Mouse (Mus musculus) 416B (cell line): ENCODE data around the gene Slc13a3.

ENCODE experiments used
- DNase-seq: peaks from one replicate; pipeline ENCODE4 v3.0.0; 2011; ENCODE audit warnings: low read depth

Slc13a3 gene

DNA sequence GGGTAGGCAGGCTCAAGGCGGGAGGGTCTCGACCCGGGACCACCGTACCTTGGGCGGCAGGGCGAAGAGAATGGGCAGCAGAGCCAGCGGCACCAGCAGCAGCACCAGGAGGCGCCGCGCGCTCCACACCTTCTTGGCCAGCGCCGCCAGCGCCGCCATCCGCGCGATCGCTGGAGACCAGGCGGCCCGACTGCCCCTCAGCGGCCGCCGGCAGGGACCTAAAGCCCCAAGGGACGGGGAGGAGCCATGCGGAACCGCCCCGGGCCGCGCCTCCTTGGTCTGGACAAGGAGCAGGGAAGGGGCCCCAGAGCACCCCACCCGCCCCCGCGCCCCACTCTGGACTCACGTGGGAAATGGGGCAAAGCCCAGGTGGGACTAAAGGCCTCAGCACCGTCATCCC, at the start of gene Slc13a3:
Gene Slc13a3 (minus strand): TSS at position 228 of the 400 bp plus-strand sequence.
- no peak for DNase-seq

DNA sequence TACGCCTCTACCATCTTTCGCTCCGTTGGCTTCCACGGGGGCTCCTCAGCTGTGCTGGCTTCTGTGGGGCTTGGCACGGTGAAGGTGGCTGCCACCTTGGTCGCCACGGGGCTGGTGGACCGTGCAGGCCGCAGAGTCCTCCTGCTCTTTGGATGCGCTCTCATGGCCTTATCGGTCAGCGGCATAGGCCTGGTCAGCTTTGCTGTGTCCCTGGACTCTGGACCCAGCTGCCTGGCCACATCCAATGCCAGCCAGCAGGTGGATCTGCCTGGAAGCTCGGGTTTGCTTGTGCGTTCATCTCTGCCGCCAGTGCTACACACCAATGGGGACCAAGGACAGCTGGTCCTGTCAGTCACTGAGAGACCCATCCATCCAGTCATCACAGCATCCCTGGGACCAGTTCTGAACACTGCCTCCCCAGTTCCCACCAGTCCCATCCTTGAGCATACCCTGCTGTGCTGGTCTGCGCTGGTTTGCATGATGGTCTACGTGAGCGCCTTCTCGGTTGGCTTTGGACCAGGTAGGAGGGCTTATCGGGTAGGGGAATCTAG, 42.2 kb upstream of the Slc13a3 start:
- DNase-seq = no peak

DNA sequence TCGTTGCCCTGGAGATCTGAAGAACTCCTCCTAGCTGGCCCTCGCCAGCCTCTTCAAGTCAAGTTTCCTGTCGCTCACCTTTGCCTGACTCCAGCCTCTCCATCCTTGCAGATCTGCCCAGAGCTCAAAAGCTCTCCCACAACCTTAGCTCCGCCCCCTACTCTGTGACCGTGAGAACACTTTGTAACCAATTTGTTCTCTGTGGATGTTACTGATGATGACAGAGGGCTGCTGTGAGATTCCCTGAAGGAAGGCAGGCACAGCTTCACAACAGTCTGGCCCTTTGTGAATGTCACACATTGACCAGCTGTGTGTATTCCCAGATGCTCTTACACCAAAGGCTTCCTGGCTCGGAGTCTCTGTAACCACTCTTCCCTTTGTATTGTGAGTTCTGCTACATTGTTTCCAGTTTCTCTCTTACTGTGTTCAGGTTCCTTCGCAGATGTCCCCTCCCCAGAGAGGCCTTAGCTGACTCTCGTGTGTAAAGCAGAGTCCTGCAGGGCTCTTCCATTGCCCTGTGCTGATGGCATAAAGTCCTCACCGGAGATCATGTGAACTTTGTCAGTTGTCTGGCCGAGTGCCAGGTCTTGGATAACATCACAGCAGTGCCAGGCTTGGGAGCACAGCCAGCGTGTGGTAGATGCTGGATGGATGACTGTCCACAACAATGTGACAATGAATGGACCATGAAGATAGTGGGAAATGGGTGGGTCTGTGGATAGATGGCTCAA, 40.0 kb upstream of the Slc13a3 start:
- DNase-seq = no peak

DNA sequence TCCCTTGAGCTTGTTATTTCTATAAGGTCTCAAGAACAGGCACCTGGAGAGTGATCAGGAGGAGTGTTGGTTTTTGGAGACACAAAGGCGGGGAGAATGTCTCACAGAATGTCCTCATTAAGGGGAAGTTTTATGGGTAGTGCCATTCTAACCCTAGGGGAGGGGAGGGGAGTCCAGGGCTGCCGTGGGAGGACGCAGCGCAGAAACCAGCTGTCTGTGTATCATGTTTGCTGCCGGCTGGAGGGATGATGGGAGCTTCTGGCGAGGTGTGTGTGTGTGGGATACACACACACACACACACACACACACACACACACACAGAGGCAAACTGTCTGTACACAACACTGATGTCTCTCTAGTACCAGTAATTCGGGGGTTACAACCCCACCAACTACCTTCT, 39.4 kb upstream of the Slc13a3 start:
- no peak for DNase-seq

DNA sequence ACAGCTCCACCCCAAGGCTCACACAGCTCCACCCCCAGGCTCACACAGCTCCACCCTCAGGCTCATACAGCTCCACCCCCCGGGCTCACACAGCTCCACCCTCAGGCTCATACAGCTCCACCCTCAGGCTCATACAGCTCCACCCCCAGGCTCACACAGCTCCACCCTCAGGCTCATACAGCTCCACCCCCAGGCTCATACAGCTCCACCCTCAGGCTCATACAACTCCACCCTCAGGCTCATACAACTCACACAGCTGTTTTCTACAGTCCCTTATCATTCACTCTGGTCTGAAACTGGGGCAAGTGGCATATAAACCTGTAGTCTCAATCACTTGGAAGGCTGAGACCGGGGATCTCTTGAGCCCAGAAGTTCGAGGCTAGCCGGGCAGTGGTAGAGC, 38.5 kb upstream of the Slc13a3 start:
- peak; percentile 39 for DNase-seq

DNA sequence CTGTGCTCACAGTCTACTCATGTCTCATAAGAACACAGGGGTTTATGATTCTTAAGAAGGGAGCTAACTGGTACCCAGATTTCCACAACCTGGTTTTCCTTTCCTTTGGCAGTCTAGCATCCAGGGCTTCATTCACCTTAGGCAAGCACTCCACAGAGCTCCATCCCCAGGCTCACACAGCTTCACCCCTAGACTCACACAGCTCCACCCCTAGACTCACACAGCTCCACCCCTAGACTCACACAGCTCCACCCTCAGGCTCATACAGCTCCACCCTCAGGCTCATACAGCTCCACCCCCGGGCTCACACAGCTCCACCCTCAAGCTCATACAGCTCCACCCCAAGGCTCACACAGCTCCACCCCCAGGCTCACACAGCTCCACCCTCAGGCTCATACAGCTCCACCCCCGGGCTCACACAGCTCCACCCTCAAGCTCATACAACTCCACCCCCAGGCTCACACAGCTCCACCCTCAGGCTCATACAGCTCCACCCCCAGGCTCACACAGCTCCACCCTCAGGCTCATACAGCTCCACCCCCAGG, 38.0 kb upstream of the Slc13a3 start:
- peak; percentile 13 for DNase-seq

DNA sequence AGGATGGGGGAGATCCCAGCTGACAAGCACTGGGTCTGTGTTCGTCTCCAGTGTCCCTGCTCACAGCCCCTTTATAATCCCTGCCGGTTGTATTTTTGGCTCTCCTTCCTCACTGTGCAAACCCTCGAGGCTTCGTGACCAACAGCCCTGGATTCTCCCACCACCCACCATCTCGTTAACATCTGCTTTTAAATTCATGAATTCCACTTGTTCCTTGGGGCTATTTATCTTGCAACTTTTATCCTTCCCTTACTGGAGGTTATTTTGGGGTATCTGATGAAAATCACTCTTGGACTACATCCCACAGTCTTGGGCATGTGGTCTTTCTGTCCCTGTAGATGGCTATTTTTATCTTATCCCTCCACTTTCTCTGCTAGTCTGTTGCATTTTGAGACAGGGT, 37.4 kb upstream of the Slc13a3 start:
- no peak for DNase-seq

DNA sequence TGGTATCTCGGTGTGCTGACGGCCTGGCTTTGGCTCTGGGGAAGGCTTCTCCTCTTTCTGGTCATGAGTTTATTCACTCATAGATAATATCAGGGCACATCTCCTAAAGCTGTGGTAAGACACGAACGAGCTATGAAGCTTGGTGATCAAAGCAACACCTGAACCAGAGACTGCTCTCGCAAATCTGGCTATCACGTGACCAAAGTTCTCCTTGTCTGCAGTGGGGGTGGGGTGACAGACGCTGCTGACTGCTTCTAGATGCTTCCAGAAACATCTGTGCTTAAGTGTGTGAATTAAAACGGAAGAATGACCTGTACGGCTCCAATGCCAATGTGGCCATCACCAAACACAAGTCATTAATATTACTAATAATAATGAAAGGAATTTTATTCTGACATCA, 36.7 kb upstream of the Slc13a3 start:
- DNase-seq = no peak

DNA sequence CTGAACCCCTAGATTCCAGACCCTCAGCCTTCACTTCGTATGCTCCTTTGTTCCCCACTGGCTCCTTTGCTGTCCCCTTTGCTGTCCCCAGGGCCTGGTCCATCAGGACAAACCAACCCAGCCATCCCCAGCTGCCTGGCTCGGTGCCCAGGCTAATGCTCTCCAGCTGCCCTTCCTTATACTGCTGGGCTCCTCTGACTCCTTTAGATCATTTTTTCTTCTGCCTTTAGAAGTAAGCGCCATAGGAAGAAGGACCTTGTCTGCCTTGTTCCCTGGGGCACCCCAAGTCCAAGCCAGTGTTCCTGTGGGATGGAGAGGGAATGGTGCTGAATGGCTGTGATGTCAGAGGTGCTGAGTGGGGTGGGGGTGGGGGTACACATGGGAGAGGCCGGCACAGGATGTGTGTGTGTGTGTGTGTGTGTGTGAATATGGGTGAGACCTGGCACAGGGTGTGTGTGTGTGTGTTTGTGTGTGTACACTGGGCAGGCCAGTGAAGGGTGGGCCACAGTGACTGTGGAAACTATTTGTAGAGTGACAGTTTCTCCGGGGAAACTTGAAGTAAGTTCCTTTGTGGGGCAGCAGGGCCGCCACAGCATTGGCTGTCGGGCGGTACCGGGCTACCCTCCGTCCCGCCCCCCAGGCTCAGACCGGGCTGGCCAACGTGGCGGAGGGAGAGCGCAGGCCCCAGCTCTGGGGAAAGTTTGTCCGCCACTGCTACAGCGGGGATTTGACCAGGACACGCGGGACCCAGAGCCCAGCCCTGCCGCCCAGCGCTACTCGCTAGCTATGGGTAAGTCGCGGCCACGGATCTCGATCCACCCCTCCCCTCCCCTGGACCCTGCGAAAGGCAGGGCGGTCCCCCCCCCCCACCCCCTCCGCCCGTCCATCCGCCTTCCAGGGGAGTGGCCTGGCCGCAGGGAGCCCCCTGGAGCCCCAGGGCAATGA, 30.5 kb upstream of the Slc13a3 start, which contains the start of gene Slc2a10:
Gene Slc2a10 (plus strand): TSS at position 529 of the 945 bp plus-strand sequence.
- no peak for DNase-seq

DNA sequence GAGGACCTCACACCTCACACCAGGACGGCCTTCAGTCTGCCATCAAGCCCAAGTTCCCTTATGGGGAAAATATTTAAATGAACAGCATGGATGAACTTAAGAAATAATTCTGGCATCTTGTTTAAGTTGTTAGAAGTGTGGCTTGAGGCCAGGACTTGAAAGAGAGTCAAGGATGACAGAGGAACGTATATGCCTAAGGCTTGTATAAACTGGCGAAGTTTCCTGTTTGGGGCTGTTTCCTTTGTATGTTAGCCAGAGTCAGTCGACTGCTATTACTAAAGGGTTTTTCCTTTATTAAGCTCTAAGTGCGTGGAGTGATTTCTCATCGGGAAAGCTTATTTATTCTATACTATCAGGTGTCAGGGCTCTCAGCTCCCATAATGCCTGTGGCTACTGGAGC, 25.8 kb upstream of the Slc13a3 start:
- no peak for DNase-seq

DNA sequence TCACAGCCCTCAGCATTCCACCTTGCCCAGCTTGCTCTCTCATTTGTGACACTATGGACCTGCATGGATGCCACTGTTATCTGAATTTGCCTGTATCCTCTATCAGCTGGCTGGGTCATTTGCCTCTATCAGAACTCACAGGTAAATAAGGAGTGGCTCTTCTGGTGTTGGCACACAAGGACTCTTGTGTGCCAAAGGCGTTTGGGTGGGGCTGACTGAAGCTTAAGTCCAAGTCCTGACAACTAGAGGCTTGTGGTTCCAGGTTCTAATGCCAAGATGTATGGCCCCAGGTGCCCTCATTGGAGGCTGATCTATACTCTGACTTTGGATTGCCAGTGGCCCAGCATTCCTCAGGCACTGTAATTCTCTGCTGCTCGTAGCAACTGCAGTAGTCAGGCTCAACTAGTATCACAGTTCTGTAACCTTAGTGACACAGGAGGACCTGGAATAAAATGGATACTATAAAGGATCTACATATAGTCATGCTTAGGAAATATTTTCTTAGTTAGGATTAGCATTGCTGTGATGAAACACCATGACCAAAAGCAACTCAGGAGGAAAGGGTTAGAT, 24.8 kb upstream of the Slc13a3 start:
- no peak for DNase-seq

DNA sequence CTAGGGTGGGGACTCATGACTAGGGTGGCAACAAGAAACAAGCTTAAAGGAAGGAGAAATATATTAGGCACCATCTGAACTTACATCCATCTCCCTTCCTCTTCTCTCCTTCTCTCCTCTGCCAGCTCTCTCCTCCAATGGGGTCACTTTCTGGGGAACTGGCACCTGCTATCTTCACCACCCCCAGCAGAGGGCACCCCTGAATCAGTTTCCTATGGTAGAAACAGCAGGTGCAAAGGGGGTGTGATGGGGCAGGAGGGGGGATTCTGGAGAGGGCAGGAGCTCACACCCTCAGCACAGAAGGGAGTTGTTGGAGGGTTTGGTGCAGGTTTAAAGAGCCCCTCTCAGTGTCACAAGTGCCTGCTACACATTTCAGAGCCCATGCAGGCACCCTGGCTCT, 23.2 kb upstream of the Slc13a3 start:
- DNase-seq = peak; percentile 49

DNA sequence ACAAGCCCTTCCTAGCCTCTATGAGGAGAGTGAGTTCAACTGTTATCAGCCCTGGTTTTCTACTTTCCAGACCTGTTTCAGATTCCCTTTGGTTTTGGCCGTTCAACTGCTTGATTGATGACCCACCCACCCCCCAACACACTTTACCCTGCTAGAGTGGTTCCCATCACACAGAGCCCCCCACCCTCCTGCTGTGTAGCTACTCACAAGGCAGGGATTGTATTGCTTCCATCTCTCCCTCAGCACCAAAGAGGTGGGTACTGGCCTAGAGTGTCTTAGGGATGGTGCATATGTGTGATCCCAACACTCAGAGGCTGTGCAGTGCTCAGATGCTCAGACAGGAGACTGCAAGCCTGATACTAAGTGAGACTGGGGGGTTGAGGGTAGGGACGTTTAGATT, 21.5 kb upstream of the Slc13a3 start:
- no peak for DNase-seq

DNA sequence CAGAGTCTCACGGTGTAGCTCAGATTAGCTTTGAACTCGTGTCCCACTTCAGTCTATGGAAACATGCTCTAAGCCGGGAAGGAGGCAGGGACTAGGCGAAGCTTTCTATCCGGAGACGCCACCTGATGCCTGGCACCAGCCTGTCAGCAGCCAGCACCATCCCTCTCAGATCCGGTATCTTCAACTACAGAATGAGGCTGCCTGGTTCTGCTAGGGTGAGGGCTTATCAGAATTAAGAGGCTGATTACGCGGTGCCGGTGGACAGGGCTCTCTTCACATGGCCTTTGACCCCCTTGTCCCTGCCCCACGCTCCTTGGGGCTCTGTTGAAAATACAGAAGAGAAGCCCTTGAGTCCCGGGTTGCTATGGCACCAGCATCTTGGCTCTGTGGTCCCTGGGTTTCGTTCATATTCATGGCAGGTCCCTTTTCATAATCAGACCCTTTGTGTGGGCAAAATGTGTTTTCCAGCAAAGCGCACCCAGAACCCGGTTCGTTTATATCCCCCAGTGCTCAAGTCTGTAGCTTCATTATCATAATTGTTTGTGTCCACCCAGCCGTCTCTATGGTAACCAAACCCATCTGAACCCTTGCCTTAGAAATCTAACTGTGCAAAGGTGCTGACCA, 20.7 kb upstream of the Slc13a3 start:
- DNase-seq = no peak

DNA sequence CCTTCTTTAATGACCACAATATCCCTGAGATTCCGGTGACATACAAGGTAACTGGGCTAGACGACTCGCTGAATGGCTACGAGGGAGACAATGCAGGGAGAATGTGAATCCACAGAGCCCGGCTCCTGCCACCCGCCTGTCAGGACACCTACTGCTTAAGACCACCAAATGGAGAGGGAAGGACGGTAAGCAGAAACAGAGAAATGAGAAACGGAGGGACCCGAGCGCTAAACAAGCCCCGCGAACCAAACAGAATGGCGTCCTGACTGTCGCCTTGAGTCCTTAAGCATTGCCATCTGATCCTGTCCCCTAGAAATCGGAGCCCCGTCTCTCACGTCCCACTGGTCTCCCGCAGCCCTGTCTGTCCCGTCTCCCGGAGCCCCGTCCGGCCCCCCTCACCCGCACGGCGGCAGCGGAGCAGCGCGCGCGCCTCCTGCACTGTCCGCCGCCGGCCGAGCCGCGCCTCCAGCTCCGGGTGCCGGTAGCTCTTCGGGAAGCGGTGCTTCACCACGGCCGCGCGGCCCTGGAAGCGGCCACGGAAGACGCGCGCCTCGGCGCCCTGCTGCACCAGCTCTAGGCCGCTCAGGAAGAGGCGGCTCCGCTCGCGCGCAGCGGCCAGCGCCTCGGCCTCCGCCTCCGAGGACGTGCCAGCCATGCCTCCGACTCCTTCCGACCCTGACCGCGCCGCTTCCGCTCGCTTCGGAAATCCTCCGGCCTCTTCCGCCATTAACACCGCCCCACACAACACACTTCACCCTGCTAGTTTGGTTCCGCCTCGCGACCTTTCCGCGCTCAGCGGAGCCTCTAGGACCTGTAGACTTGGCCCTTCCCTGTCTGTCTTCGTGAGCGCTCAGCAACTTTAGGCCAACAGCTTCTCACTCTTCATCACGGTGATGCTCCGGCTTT, 19.9 kb upstream of the Slc13a3 start, which contains the start of gene Trp53rka:
Gene Trp53rka (minus strand): TSS at position 677 of the 906 bp plus-strand sequence.
- peak; percentile 83 for DNase-seq

DNA sequence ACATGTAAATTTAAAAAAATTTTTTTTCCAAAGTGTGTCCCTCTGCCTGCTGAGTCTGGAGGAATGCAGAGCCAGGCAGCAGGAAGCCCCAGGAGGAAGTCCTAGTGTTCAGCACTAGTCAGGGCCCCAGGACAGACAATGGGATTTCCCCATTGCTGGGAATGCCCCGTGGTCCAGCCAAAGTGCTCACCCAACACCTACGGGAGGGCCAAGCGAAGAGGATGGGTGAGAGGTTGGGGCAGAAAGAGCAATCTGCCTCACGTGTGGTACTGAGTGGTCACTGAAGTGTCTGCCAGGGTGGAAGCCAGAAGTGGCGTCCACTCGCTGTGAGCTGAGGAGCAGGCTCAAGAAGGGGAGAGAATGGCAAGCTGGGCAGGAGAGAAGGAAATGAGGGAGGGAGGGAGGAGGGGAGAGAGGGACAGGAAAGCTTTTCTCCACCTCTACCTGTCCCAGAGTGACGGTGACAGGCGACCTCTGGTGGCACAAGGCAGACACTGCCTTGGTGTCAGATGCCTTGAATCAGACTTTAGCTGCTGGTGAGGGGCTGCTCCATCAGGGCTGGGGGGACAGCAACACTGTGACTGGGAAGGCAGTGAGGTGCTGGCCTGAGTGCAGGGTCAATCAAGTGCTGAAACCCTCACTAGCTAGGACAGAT, 14.0 kb upstream of the Slc13a3 start:
- peak; percentile 47 for DNase-seq

DNA sequence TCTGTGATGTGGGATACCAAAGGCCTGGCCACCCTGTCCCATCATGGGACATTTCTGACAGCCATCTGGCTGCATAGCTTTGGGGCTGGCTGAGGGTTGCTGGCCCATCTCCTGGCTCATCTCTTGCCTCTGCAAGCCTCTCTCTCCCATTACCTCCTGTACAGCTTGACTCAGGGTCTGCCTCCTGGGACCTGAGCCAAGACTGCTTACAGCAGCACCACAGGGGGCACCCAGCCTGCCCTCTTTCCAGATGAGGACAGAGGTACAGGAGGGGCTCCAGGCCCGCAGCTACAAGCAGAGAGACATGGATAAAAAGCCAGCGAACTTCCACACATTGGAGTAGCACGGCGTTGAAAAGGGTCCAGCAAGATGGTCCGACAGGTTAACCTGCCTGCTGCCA, 13.4 kb upstream of the Slc13a3 start:
- no peak for DNase-seq

DNA sequence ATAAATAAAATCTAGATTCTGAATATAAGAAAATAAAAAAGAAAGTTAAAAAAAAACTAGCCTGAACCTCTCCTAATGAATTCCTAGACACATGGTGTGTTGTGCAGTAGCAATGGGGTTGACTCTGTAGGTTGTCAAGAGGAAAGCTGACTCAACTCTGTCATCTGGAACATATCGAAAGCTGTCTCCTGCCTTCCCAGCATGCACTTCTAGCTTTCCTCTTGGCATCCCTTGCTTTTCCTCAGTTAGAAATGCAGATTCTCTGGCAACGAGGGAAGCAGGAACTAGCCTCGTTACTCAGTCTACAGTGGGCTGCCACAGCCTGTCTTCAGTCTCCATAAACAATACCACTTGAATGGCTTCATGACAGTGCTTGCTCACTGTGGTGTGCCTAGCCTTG, 12.8 kb upstream of the Slc13a3 start:
- DNase-seq = no peak

DNA sequence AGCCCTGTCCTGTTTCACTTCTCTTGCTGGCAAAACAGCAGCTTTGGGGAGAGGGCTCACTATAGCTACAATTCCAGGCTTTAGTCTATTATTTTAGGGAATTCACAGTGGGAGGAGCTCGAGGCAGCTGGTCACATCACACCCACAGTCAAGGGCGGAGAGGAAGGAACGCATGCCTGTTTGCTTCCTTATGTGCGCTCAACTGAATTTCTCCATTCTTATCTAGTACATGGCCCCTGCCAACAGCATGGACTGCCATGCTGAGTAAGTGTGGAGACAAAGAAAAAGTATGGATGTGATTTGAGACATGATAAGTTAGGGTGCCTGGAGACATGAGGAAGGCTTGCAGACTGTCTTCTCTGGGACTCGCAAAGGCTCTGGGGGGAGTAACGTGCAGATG, 11.1 kb upstream of the Slc13a3 start:
- DNase-seq = no peak

DNA sequence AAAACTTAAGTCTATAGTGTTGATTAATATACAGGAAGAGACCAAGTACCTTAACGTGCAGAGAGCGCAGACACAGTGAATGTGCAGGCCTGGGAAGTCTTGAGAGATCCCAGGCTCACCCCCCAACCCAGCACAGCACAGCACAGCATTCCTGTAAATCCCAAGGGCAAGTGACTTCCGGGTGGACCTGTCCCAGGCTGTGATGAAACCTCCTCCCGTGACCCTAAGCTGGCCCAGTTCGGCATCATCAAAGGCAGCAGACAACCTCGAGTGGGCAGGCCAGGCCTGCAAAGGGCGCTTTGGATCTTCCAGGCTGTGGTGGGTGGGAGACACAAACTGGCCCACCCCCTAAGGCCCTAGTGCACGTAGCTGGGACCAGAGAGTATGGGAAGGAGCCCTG, 9.0 kb upstream of the Slc13a3 start:
- DNase-seq = no peak
